Mouse (Mus musculus): ENCODE results near the gene Fgg. TPM values are rescaled to one million over a fixed set of nuclear protein-coding genes. Genes with fewer than 3 reads are reported as not detected.

The Fgg gene
- polyA plus RNA-seq, 1 experiment from 2014 or later: 1.2 TPM

GRCm38 (mm10) chr3:83004801-83005200, 2.7 kb upstream of the Fgg start:
- Histone ChIP-seq H3K4me2 (ENCODE audit: low read length) (no peak overlapping the region), H3K27ac (no peak overlapping the region), H3K9me3 (replicated peaks; ENCODE audit: low read length) (no peaks in the 10 kb centered on the region), H3K4me3 (replicated peaks; ENCODE audit: low read depth, low read length) (no peak overlapping the region), H3K4me1 (replicated peaks; ENCODE audit: insufficient read depth, low read length) (no peaks in the 10 kb centered on the region), H3K9ac (ENCODE audit: low read depth, low read length) (no peak overlapping the region), H3K27me3 (ENCODE audit: insufficient read depth, low read length) (no peaks in the 10 kb centered on the region), H3K36me3 (ENCODE audit: insufficient read depth, low read length) (no peaks in the 10 kb centered on the region)
- WGBS: 78% methylated on average over 7 of the region's 7 CpGs
- DNase-seq (ENCODE audit: low spot score): no peak
- no peak for ATAC-seq (replicated peaks; ENCODE audit: low FRiP score, low read depth)
- no peak for TF ChIP-seq CTCF (IDR thresholded peaks at IDR 0.05; ENCODE audit: low read depth)

GRCm38 (mm10) chr3:83010291-83010690, 2.8 kb downstream of the Fgg start:
- H3K36me3 ChIP-seq (ENCODE audit: insufficient read depth, low read length): no peaks in the 10 kb centered on the region
- TF ChIP-seq CTCF (IDR thresholded peaks at IDR 0.05; ENCODE audit: low read depth): no peak
- ATAC-seq (replicated peaks; ENCODE audit: low FRiP score, low read depth): no peak
- no peak overlapping the region for H3K27ac ChIP-seq
- H3K9me3 ChIP-seq (replicated peaks; ENCODE audit: low read length): no peaks in the 10 kb centered on the region
- no peaks in the 10 kb centered on the region for H3K27me3 ChIP-seq (ENCODE audit: insufficient read depth, low read length)
- H3K4me3 ChIP-seq (replicated peaks; ENCODE audit: low read depth, low read length): no peak overlapping the region
- H3K4me2 ChIP-seq (ENCODE audit: low read length): no peak overlapping the region
- no peak for DNase-seq (ENCODE audit: low spot score)
- no peaks in the 10 kb centered on the region for H3K4me1 ChIP-seq (replicated peaks; ENCODE audit: insufficient read depth, low read length)
- 74% methylated on average over 11 of the region's 11 CpGs for WGBS
- H3K9ac ChIP-seq (ENCODE audit: low read depth, low read length): no peak overlapping the region

- H3K27ac ChIP-seq: no peak overlapping the region
- H3K4me2 ChIP-seq (ENCODE audit: low read length): no peak overlapping the region
- no peak for ATAC-seq (replicated peaks; ENCODE audit: low FRiP score, low read depth)
- no peaks in the 10 kb centered on the region for H3K4me1 ChIP-seq (replicated peaks; ENCODE audit: insufficient read depth, low read length)
- WGBS: 96% methylated on average over 4 of the region's 4 CpGs
- DNase-seq (ENCODE audit: low spot score): no peak
- no peak for TF ChIP-seq CTCF (IDR thresholded peaks at IDR 0.05; ENCODE audit: low read depth)
- no peaks in the 10 kb centered on the region for H3K27me3 ChIP-seq (ENCODE audit: insufficient read depth, low read length)
- H3K4me3 ChIP-seq (replicated peaks; ENCODE audit: low read depth, low read length): no peak overlapping the region
- no peaks in the 10 kb centered on the region for H3K36me3 ChIP-seq (ENCODE audit: insufficient read depth, low read length)
- no peaks in the 10 kb centered on the region for H3K9me3 ChIP-seq (replicated peaks; ENCODE audit: low read length)
- H3K9ac ChIP-seq (ENCODE audit: low read depth, low read length): no peak overlapping the region
These were observed 3.6 kb downstream of the Fgg start for GRCm38 (mm10) chr3:83011136-83011535.

GRCm38 (mm10) chr3:83011565-83011964, 4.0 kb downstream of the Fgg start:
- no peaks in the 10 kb centered on the region for H3K9me3 ChIP-seq (replicated peaks; ENCODE audit: low read length)
- no peaks in the 10 kb centered on the region for H3K27me3 ChIP-seq (ENCODE audit: insufficient read depth, low read length)
- no peak for DNase-seq (ENCODE audit: low spot score)
- H3K36me3 ChIP-seq (ENCODE audit: insufficient read depth, low read length): no peaks in the 10 kb centered on the region
- no peak overlapping the region for H3K4me3 ChIP-seq (replicated peaks; ENCODE audit: low read depth, low read length)
- H3K4me2 ChIP-seq (ENCODE audit: low read length): no peak overlapping the region
- no peak for ATAC-seq (replicated peaks; ENCODE audit: low FRiP score, low read depth)
- WGBS: 65% methylated on average over 4 of the region's 4 CpGs
- H3K27ac ChIP-seq: no peak overlapping the region
- TF ChIP-seq CTCF (IDR thresholded peaks at IDR 0.05; ENCODE audit: low read depth): no peak
- H3K9ac ChIP-seq (ENCODE audit: low read depth, low read length): no peak overlapping the region
- H3K4me1 ChIP-seq (replicated peaks; ENCODE audit: insufficient read depth, low read length): no peaks in the 10 kb centered on the region

- ATAC-seq (replicated peaks; ENCODE audit: low FRiP score, low read depth): no peak
- no peaks in the 10 kb centered on the region for H3K9me3 ChIP-seq (replicated peaks; ENCODE audit: low read length)
- WGBS: 93% methylated on average over 19 of the region's 19 CpGs
- H3K27ac ChIP-seq: no peak overlapping the region
- H3K27me3 ChIP-seq (ENCODE audit: insufficient read depth, low read length): no peaks in the 10 kb centered on the region
- no peaks in the 10 kb centered on the region for H3K4me1 ChIP-seq (replicated peaks; ENCODE audit: insufficient read depth, low read length)
- no peak overlapping the region for H3K9ac ChIP-seq (ENCODE audit: low read depth, low read length)
- no peaks in the 10 kb centered on the region for H3K36me3 ChIP-seq (ENCODE audit: insufficient read depth, low read length)
- DNase-seq (ENCODE audit: low spot score): no peak
- H3K4me2 ChIP-seq (ENCODE audit: low read length): no peak overlapping the region
- H3K4me3 ChIP-seq (replicated peaks; ENCODE audit: low read depth, low read length): no peak overlapping the region
- TF ChIP-seq CTCF (IDR thresholded peaks at IDR 0.05; ENCODE audit: low read depth): no peak
These were observed 5.1 kb downstream of the Fgg start for GRCm38 (mm10) chr3:83012636-83013035.

- H3K4me3 ChIP-seq (replicated peaks; ENCODE audit: low read depth, low read length): no peak overlapping the region
- no peaks in the 10 kb centered on the region for H3K4me1 ChIP-seq (replicated peaks; ENCODE audit: insufficient read depth, low read length)
- TF ChIP-seq CTCF (IDR thresholded peaks at IDR 0.05; ENCODE audit: low read depth): no peak
- H3K27ac ChIP-seq: no peak overlapping the region
- no peak overlapping the region for H3K4me2 ChIP-seq (ENCODE audit: low read length)
- H3K9me3 ChIP-seq (replicated peaks; ENCODE audit: low read length): no peaks in the 10 kb centered on the region
- H3K27me3 ChIP-seq (ENCODE audit: insufficient read depth, low read length): no peaks in the 10 kb centered on the region
- no peak for ATAC-seq (replicated peaks; ENCODE audit: low FRiP score, low read depth)
- DNase-seq (ENCODE audit: low spot score): no peak
- 85% methylated on average over 10 of the region's 10 CpGs for WGBS
- H3K9ac ChIP-seq (ENCODE audit: low read depth, low read length): no peak overlapping the region
- no peaks in the 10 kb centered on the region for H3K36me3 ChIP-seq (ENCODE audit: insufficient read depth, low read length)
These were observed 6.4 kb downstream of the Fgg start for GRCm38 (mm10) chr3:83013951-83014350.

- ATAC-seq (replicated peaks; ENCODE audit: low FRiP score, low read depth) (no peak), DNase-seq (ENCODE audit: low spot score) (no peak)
- no peak overlapping the region for H3K27ac ChIP-seq
- TF ChIP-seq CTCF (IDR thresholded peaks at IDR 0.05; ENCODE audit: low read depth): no peak
- WGBS: 81% methylated on average over 1 of the region's 1 CpGs
- no peaks in the 10 kb centered on the region for H3K36me3 ChIP-seq (ENCODE audit: insufficient read depth, low read length)
- no peak overlapping the region for H3K9ac ChIP-seq (ENCODE audit: low read depth, low read length)
- no peak overlapping the region for H3K4me3 ChIP-seq (replicated peaks; ENCODE audit: low read depth, low read length)
- no peaks in the 10 kb centered on the region for H3K4me1 ChIP-seq (replicated peaks; ENCODE audit: insufficient read depth, low read length)
- no peaks in the 10 kb centered on the region for H3K27me3 ChIP-seq (ENCODE audit: insufficient read depth, low read length)
- H3K9me3 ChIP-seq (replicated peaks; ENCODE audit: low read length): no peaks in the 10 kb centered on the region
- H3K4me2 ChIP-seq (ENCODE audit: low read length): no peak overlapping the region
These were observed 8.7 kb downstream of the Fgg start for GRCm38 (mm10) chr3:83016236-83016635.
